Mouse (Mus musculus) midbrain, embryonic 14.5 days (tissue): ENCODE measurements around the gene Abcc4. TPM values are rescaled to one million over a fixed set of nuclear protein-coding genes. Genes with fewer than 3 reads are reported as not detected.

Experiments used
- ATAC-seq: fragments of 200-750 bp; cut with Nextera tagmentation; 2 replicates; pipeline ENCODE4 v1.8.0; 2017; ENCODE audit warnings: moderate number of reproducible peaks, moderate library complexity; ENCODE audit not compliant: low FRiP score, low TSS enrichment
- DNase-seq: peaks from one replicate; pipeline ENCODE4 v3.0.0-alpha.2; 2015
- H3K27ac ChIP-seq: fragments of 300-500 bp; sonication (generic); replicated peaks from 2 replicates; pipeline ENCODE4 v1.5.1; 2014; ENCODE audit warnings: mild to moderate bottlenecking, low read depth, low read length, moderate library complexity
- H3K27me3 ChIP-seq: fragments of 300-500 bp; sonication (generic); 2 replicates; pipeline ENCODE4 v1.6.1; 2014; ENCODE audit warnings: low read length, control low read depth, mixed read lengths; ENCODE audit not compliant: control insufficient read depth, insufficient read depth
- H3K36me3 ChIP-seq: fragments of 300-500 bp; sonication (generic); 2 replicates; pipeline ENCODE4 v1.6.1; 2014; ENCODE audit warnings: low read length, control low read depth; ENCODE audit not compliant: control insufficient read depth, insufficient read depth
- H3K4me1 ChIP-seq: fragments of 300-500 bp; sonication (generic); 2 replicates; pipeline ENCODE4 v1.6.1; 2014; ENCODE audit warnings: mild to moderate bottlenecking, antibody characterized with exemption, low read length, control low read depth; ENCODE audit not compliant: control insufficient read depth, insufficient read depth
- H3K4me2 ChIP-seq: fragments of 300-500 bp; sonication (generic); 2 replicates; pipeline ENCODE4 v1.6.1; 2014; ENCODE audit warnings: mild to moderate bottlenecking, low read length, moderate library complexity
- H3K4me3 ChIP-seq: fragments of 300-500 bp; sonication (generic); replicated peaks from 2 replicates; pipeline ENCODE4 v1.5.1; 2014; ENCODE audit warnings: low read depth, low read length
- H3K9ac ChIP-seq: fragments of 300-500 bp; sonication (generic); replicated peaks from 2 replicates; pipeline ENCODE4 v1.6.1; 2014; ENCODE audit warnings: mild to moderate bottlenecking, low read length, moderate library complexity
- H3K9me3 ChIP-seq: fragments of 300-500 bp; sonication (generic); 2 replicates; pipeline ENCODE4 v1.6.1; 2016; ENCODE audit warnings: low read length, control low read depth, mixed read lengths; ENCODE audit not compliant: control insufficient read depth
- WGBS: fragments of 180-500 bp; shearing (Covaris S2); extraction: QIAGEN DNeasy Blood & Tissue Kit; methylation state at CpG from one replicate; pipeline ENCODE4 v1.1.7; 2014; 5-methylcytosine and 5-hydroxymethylcytosine counted together
- polyA plus RNA-seq: library from polyadenylated mRNA; unstranded; fragments of >200 nt; fragmentation: Nextera tagmentation; extraction: Ambion mirVana; gene quantifications from 2 replicates; pipeline ENCODE4 v1.2.1, GENCODE M21; 2014

Abcc4 gene
- polyA plus RNA-seq, 1 experiment from 2014 or later: 2.1 TPM

- ATAC-seq (no peak; the same call in 1 of the 2 replicates), DNase-seq (peak; percentile 84)
- Histone ChIP-seq H3K36me3 (no peaks in the 10 kb centered on the region), H3K4me2 (no peak overlapping the region), H3K4me1 (no peaks in the 10 kb centered on the region), H3K9ac (no peak overlapping the region), H3K27me3 (no peaks in the 10 kb centered on the region), H3K27ac (no peak overlapping the region), H3K4me3 (no peak overlapping the region), H3K9me3 (no peaks in the 10 kb centered on the region)
- 71% methylated on average over 12 of the region's 12 CpGs for WGBS
Measured at GRCm38 (mm10) chr14:118616698-118617311, 89.2 kb downstream of the Abcc4 start.

GRCm38 (mm10) chr14:118613734-118614133 lies 92.3 kb downstream of the Abcc4 start:
- no peaks in the 10 kb centered on the region for H3K4me1 ChIP-seq
- no peak overlapping the region for H3K9ac ChIP-seq
- no peak overlapping the region for H3K4me2 ChIP-seq
- 73% methylated on average over 9 of the region's 9 CpGs for WGBS
- ATAC-seq (no peak), DNase-seq (no peak)
- H3K27ac ChIP-seq: no peak overlapping the region
- H3K36me3 ChIP-seq: no peaks in the 10 kb centered on the region
- no peak overlapping the region for H3K4me3 ChIP-seq
- no peaks in the 10 kb centered on the region for H3K27me3 ChIP-seq
- H3K9me3 ChIP-seq: no peaks in the 10 kb centered on the region

- Histone ChIP-seq H3K9ac (no peak overlapping the region), H3K36me3 (no peaks in the 10 kb centered on the region), H3K27me3 (no peaks in the 10 kb centered on the region), H3K4me2 (no peak overlapping the region), H3K4me3 (no peak overlapping the region), H3K9me3 (no peaks in the 10 kb centered on the region), H3K4me1 (no peaks in the 10 kb centered on the region), H3K27ac (no peak overlapping the region)
- DNase-seq (no peak), ATAC-seq (no peak)
- WGBS: 89% methylated on average over 17 of the region's 17 CpGs
Measured at GRCm38 (mm10) chr14:118611714-118612113, 94.3 kb downstream of the Abcc4 start.

- ATAC-seq (no peak), DNase-seq (no peak)
- Histone ChIP-seq H3K27ac (no peak overlapping the region), H3K4me2 (no peak overlapping the region), H3K4me1 (no peaks in the 10 kb centered on the region), H3K9ac (no peak overlapping the region), H3K9me3 (no peaks in the 10 kb centered on the region), H3K27me3 (no peaks in the 10 kb centered on the region), H3K4me3 (no peak overlapping the region), H3K36me3 (no peaks in the 10 kb centered on the region)
- WGBS: 95% methylated on average over 11 of the region's 11 CpGs
Measured at GRCm38 (mm10) chr14:118610786-118611185, 95.2 kb downstream of the Abcc4 start.

- Histone ChIP-seq H3K9me3 (no peaks in the 10 kb centered on the region), H3K4me1 (no peaks in the 10 kb centered on the region), H3K4me2 (no peak overlapping the region), H3K36me3 (no peaks in the 10 kb centered on the region), H3K27ac (no peak overlapping the region), H3K4me3 (no peak overlapping the region), H3K27me3 (no peaks in the 10 kb centered on the region), H3K9ac (no peak overlapping the region)
- no peak for ATAC-seq
- peak; percentile 46 for DNase-seq
- WGBS: 83% methylated on average over 16 of the region's 16 CpGs
Measured at GRCm38 (mm10) chr14:118608816-118609465, 97.1 kb downstream of the Abcc4 start.

GRCm38 (mm10) chr14:118608317-118608716 lies 97.7 kb downstream of the Abcc4 start:
- no peak overlapping the region for H3K4me2 ChIP-seq
- H3K27me3 ChIP-seq: no peaks in the 10 kb centered on the region
- no peaks in the 10 kb centered on the region for H3K4me1 ChIP-seq
- H3K9ac ChIP-seq: no peak overlapping the region
- no peaks in the 10 kb centered on the region for H3K36me3 ChIP-seq
- H3K9me3 ChIP-seq: no peaks in the 10 kb centered on the region
- ATAC-seq: no peak
- no peak for DNase-seq
- no peak overlapping the region for H3K4me3 ChIP-seq
- WGBS: 96% methylated on average over 7 of the region's 7 CpGs
- H3K27ac ChIP-seq: no peak overlapping the region

- Histone ChIP-seq H3K4me2 (no peak overlapping the region), H3K27me3 (no peaks in the 10 kb centered on the region), H3K36me3 (no peaks in the 10 kb centered on the region), H3K4me1 (no peaks in the 10 kb centered on the region), H3K27ac (no peak overlapping the region), H3K9ac (no peak overlapping the region), H3K9me3 (no peaks in the 10 kb centered on the region), H3K4me3 (no peak overlapping the region)
- DNase-seq (no peak), ATAC-seq (no peak)
- 93% methylated on average over 9 of the region's 9 CpGs for WGBS
Measured at GRCm38 (mm10) chr14:118606476-118606875, 99.5 kb downstream of the Abcc4 start.

- DNase-seq (no peak), ATAC-seq (no peak)
- no peak overlapping the region for H3K4me3 ChIP-seq
- WGBS: 97% methylated on average over 2 of the region's 2 CpGs
- no peak overlapping the region for H3K4me2 ChIP-seq
- no peaks in the 10 kb centered on the region for H3K36me3 ChIP-seq
- H3K27ac ChIP-seq: no peak overlapping the region
- no peaks in the 10 kb centered on the region for H3K9me3 ChIP-seq
- no peak overlapping the region for H3K9ac ChIP-seq
- no peaks in the 10 kb centered on the region for H3K4me1 ChIP-seq
- no peaks in the 10 kb centered on the region for H3K27me3 ChIP-seq
Measured at GRCm38 (mm10) chr14:118604903-118605302, 101.1 kb downstream of the Abcc4 start.

GRCm38 (mm10) chr14:118602031-118602430 lies 104.0 kb downstream of the Abcc4 start:
- no peak for ATAC-seq
- no peak overlapping the region for H3K27ac ChIP-seq
- no peaks in the 10 kb centered on the region for H3K27me3 ChIP-seq
- DNase-seq: no peak
- no peak overlapping the region for H3K9ac ChIP-seq
- no peaks in the 10 kb centered on the region for H3K4me1 ChIP-seq
- H3K4me2 ChIP-seq: no peak overlapping the region
- H3K36me3 ChIP-seq: no peaks in the 10 kb centered on the region
- WGBS: 76% methylated on average over 8 of the region's 8 CpGs
- no peak overlapping the region for H3K4me3 ChIP-seq
- H3K9me3 ChIP-seq: no peaks in the 10 kb centered on the region
